19 mouse cellular contexts compared by ENCODE assay signal in genomic region chr1:57918567-57918966, GRCm38 (mm10).
A peak's percentile ranks its signal among the peaks of the same experiment; 100 is the strongest.
DNase-seq lines count a peak whose midpoint lies in the region; ATAC-seq and TF ChIP-seq lines count a peak whose summit lies in the region.
"Had no signal": no experiment of that assay in that cellular context is flagged by ENCODE, and none has a peak within 500 bp of the region (broad histone marks: within the 10 kb centered on the region; RNA-seq: fewer than 3 reads in every experiment).

No protein-coding gene starts in this region.

- H3K4me3 ChIP-seq in forebrain, embryonic 14.5 days (ENCODE audit: low read depth, low read length), result no peak overlapping the region
- H3K4me3 ChIP-seq in forebrain, embryonic 12.5 days (replicated peaks), result no peak overlapping the region
- no peak overlapping the region for H3K4me3 ChIP-seq in kidney, embryonic 15.5 days (replicated peaks)
- no peak overlapping the region for H3K4me3 ChIP-seq in lung, adult 2 months (replicated peaks; ENCODE audit: extremely low read depth, low read depth, low read length)
- H3K4me3 ChIP-seq: embryonic facial prominence, embryonic 10.5 days; forebrain, embryonic 15.5 days; heart, embryonic 10.5 days had no signal

- WGBS in forebrain, embryonic 14.5 days, result 79% methylated on average over 4 of the region's 4 CpGs
- WGBS in forebrain, embryonic 12.5 days, result 87% methylated on average over 4 of the region's 4 CpGs
- WGBS in kidney, embryonic 15.5 days, result 88% methylated on average over 4 of the region's 4 CpGs
- WGBS in lung, adult 2 months, result 63% methylated on average over 4 of the region's 4 CpGs

- no peak for TF ChIP-seq CTCF in lung, adult 2 months (IDR thresholded peaks at IDR 0.05; ENCODE audit: insufficient read depth, low read length)

- H3K27me3 ChIP-seq in forebrain, embryonic 14.5 days (replicated peaks; ENCODE audit: control insufficient read depth, insufficient read depth, low read length), result no peaks in the 10 kb centered on the region
- H3K27me3 ChIP-seq in forebrain, embryonic 12.5 days, result no peaks in the 10 kb centered on the region
- H3K27me3 ChIP-seq in kidney, embryonic 15.5 days, result no peaks in the 10 kb centered on the region
- H3K27me3 ChIP-seq: forebrain, embryonic 15.5 days had no signal

- no peak for TF ChIP-seq POLR2A in lung, adult 2 months (IDR thresholded peaks at IDR 0.05; ENCODE audit: borderline replicate concordance, extremely low read depth, low read depth, low read length)

- no peaks in the 10 kb centered on the region for H3K4me1 ChIP-seq in forebrain, embryonic 14.5 days (ENCODE audit: control insufficient read depth, insufficient read depth, low read length)
- H3K4me1 ChIP-seq in forebrain, embryonic 12.5 days, result no peaks in the 10 kb centered on the region
- no peaks in the 10 kb centered on the region for H3K4me1 ChIP-seq in kidney, embryonic 15.5 days
- H3K4me1 ChIP-seq in lung, adult 2 months (ENCODE audit: control insufficient read depth, insufficient read depth, low read length), result peaks cover 3% of the 10 kb centered on the region
- H3K4me1 ChIP-seq: embryonic facial prominence, embryonic 10.5 days; forebrain, embryonic 15.5 days; heart, embryonic 10.5 days had no signal

- ATAC-seq in forebrain, embryonic 14.5 days, result peak; percentile 18; the same call in 1 of the 2 replicates
- ATAC-seq in forebrain, embryonic 12.5 days (ENCODE audit: low FRiP score), result no peak
- no peak for ATAC-seq in kidney, embryonic 15.5 days (replicated peaks; ENCODE audit: low FRiP score)
- ATAC-seq: forebrain, embryonic 15.5 days; inflammation-experienced regulatory T-cells, adult 6 months; intestine, postnatal 0 days had no signal

- no peak overlapping the region for H3K9ac ChIP-seq in forebrain, embryonic 14.5 days (ENCODE audit: low read length)
- H3K9ac ChIP-seq in forebrain, embryonic 12.5 days, result no peak overlapping the region
- H3K9ac ChIP-seq in kidney, embryonic 15.5 days, result no peak overlapping the region
- H3K9ac ChIP-seq: forebrain, embryonic 15.5 days; hindbrain, embryonic 14.5 days had no signal

- peak; percentile 5 for DNase-seq in adrenal gland, postnatal 14 days
- no peak for DNase-seq in adrenal gland, adult 18-20 months (ENCODE audit: low spot score in 2 of 2)
- peak; percentile 7 for DNase-seq in forebrain, embryonic 14.5 days (ENCODE audit: low spot score)
- DNase-seq in kidney, postnatal 10 days, result peak; percentile 21
- DNase-seq in lung, postnatal 10 days, result peak; percentile 15
- no peak for DNase-seq in lung, adult 2 months
- DNase-seq: cerebellum, adult 8-10 months; gastrocnemius, postnatal 36 days; heart, adult 18-20 months; heart, postnatal 10 days; heart, postnatal 4 days had no signal

- H3K36me3 ChIP-seq in forebrain, embryonic 14.5 days (ENCODE audit: control insufficient read depth, insufficient read depth, low read length), result no peaks in the 10 kb centered on the region
- no peaks in the 10 kb centered on the region for H3K36me3 ChIP-seq in forebrain, embryonic 12.5 days (replicated peaks)
- no peaks in the 10 kb centered on the region for H3K36me3 ChIP-seq in kidney, embryonic 15.5 days
- H3K36me3 ChIP-seq: embryonic facial prominence, embryonic 10.5 days; forebrain, embryonic 15.5 days; heart, embryonic 10.5 days had no signal

- no peak overlapping the region for H3K4me2 ChIP-seq in forebrain, embryonic 14.5 days (ENCODE audit: low read length)
- H3K4me2 ChIP-seq in forebrain, embryonic 12.5 days, result no peak overlapping the region
- no peak overlapping the region for H3K4me2 ChIP-seq in kidney, embryonic 15.5 days
- H3K4me2 ChIP-seq: forebrain, embryonic 15.5 days; hindbrain, embryonic 14.5 days had no signal

- no peaks in the 10 kb centered on the region for H3K9me3 ChIP-seq in forebrain, embryonic 14.5 days (replicated peaks; ENCODE audit: control insufficient read depth, low read length)
- H3K9me3 ChIP-seq in forebrain, embryonic 12.5 days, result no peaks in the 10 kb centered on the region
- H3K9me3 ChIP-seq in kidney, embryonic 15.5 days (replicated peaks), result no peaks in the 10 kb centered on the region
- H3K9me3 ChIP-seq: embryonic facial prominence, embryonic 10.5 days; forebrain, embryonic 15.5 days; heart, embryonic 10.5 days had no signal

- no peak overlapping the region for H3K27ac ChIP-seq in forebrain, embryonic 14.5 days (ENCODE audit: low read depth, low read length)
- H3K27ac ChIP-seq in forebrain, embryonic 12.5 days, result no peak overlapping the region
- H3K27ac ChIP-seq in kidney, embryonic 15.5 days, result no peak overlapping the region
- H3K27ac ChIP-seq: embryonic facial prominence, embryonic 10.5 days; forebrain, embryonic 15.5 days; heart, embryonic 10.5 days; hindbrain, embryonic 14.5 days had no signal

Comparison
In these comparisons a context has a peak if more than half of its experiments do, and no peak if none do; other contexts are left out.
1. DNase-seq: peak in adrenal gland, postnatal 14 days (single experiment), forebrain, embryonic 14.5 days (single experiment), kidney, postnatal 10 days (single experiment) and lung, postnatal 10 days (single experiment); none in adrenal gland, adult 18-20 months (0 of 2) and lung, adult 2 months (single experiment).